Mouse (Mus musculus): ENCODE data around the gene Smyd4.
A peak's percentile ranks its signal among the peaks of the same experiment; 100 is the strongest.

The Smyd4 gene

GRCm38 (mm10) chr11:75420037-75420436 lies 71.8 kb downstream of the Smyd4 start:
- DNase-seq (ENCODE audit: low spot score in 2 of 2) = no peak

GRCm38 (mm10) chr11:75420810-75421374 lies 72.7 kb downstream of the Smyd4 start:
- no peak for DNase-seq (ENCODE audit: low spot score in 2 of 2)

- DNase-seq (ENCODE audit: low spot score in 2 of 2) = no peak
Observed at GRCm38 (mm10) chr11:75421375-75422012, 73.3 kb downstream of the Smyd4 start.

- DNase-seq (ENCODE audit: low spot score in 2 of 2) = no peak
Observed at GRCm38 (mm10) chr11:75422013-75422792, 74.0 kb downstream of the Smyd4 start, which contains the start of gene Serpinf1. Gene Serpinf1 (minus strand): TSS chr11:75422701.

- no peak for DNase-seq (ENCODE audit: low spot score in 2 of 2)
Observed at GRCm38 (mm10) chr11:75423091-75423490, 74.9 kb downstream of the Smyd4 start.

- DNase-seq (ENCODE audit: low spot score in 2 of 2) = no peak
Observed at GRCm38 (mm10) chr11:75424033-75424432, 75.8 kb downstream of the Smyd4 start.

GRCm38 (mm10) chr11:75424459-75424858 lies 76.2 kb downstream of the Smyd4 start:
- DNase-seq (ENCODE audit: low spot score in 2 of 2) = no peak

GRCm38 (mm10) chr11:75429019-75429705 lies 80.9 kb downstream of the Smyd4 start:
- DNase-seq (ENCODE audit: low spot score in 2 of 2) = no peak

GRCm38 (mm10) chr11:75431307-75431706 lies 83.1 kb downstream of the Smyd4 start:
- DNase-seq (ENCODE audit: low spot score in 2 of 2) = peak; percentile 59 to 66

- DNase-seq (ENCODE audit: low spot score in 2 of 2) = no peak
Observed at GRCm38 (mm10) chr11:75434138-75434537, 85.9 kb downstream of the Smyd4 start.

- no peak for DNase-seq (ENCODE audit: low spot score in 2 of 2)
Observed at GRCm38 (mm10) chr11:75438194-75438593, 90.0 kb downstream of the Smyd4 start.

- no peak for DNase-seq (ENCODE audit: low spot score in 2 of 2)
Observed at GRCm38 (mm10) chr11:75438804-75439203, 90.6 kb downstream of the Smyd4 start.

- no peak for DNase-seq (ENCODE audit: low spot score in 2 of 2)
Observed at GRCm38 (mm10) chr11:75439363-75439762, 91.1 kb downstream of the Smyd4 start, which contains the start of gene Serpinf2. Gene Serpinf2 (minus strand): TSS chr11:75439591.

- DNase-seq (ENCODE audit: low spot score in 2 of 2) = no peak
Observed at GRCm38 (mm10) chr11:75439951-75440350, 91.7 kb downstream of the Smyd4 start.

GRCm38 (mm10) chr11:75441034-75441433 lies 92.8 kb downstream of the Smyd4 start:
- DNase-seq (ENCODE audit: low spot score in 2 of 2) = no peak

- no peak for DNase-seq (ENCODE audit: low spot score in 2 of 2)
Observed at GRCm38 (mm10) chr11:75441601-75442000, 93.4 kb downstream of the Smyd4 start.

- DNase-seq (ENCODE audit: low spot score in 2 of 2) = no peak
Observed at GRCm38 (mm10) chr11:75443711-75444110, 95.5 kb downstream of the Smyd4 start.

GRCm38 (mm10) chr11:75448575-75448974 lies 100.3 kb downstream of the Smyd4 start:
- DNase-seq (ENCODE audit: low spot score in 2 of 2) = no peak

GRCm38 (mm10) chr11:75449695-75450094 lies 101.5 kb downstream of the Smyd4 start:
- no peak for DNase-seq (ENCODE audit: low spot score in 2 of 2)

- no peak for DNase-seq (ENCODE audit: low spot score in 2 of 2)
Observed at GRCm38 (mm10) chr11:75450304-75450908, 102.2 kb downstream of the Smyd4 start.

- DNase-seq (ENCODE audit: low spot score in 2 of 2) = no peak
Observed at GRCm38 (mm10) chr11:75450936-75451335, 102.7 kb downstream of the Smyd4 start.

- no peak for DNase-seq (ENCODE audit: low spot score in 2 of 2)
Observed at GRCm38 (mm10) chr11:75452081-75452480, 103.8 kb downstream of the Smyd4 start.

All from right cerebral cortex, adult 2 months (tissue).